Mouse (Mus musculus): Measurements from ENCODE around the gene Cntf. TPM values are rescaled to one million over a fixed set of nuclear protein-coding genes. Genes with fewer than 3 reads are reported as not detected.

The Cntf gene
- total RNA-seq (2014; fragmentation: Nextera tagmentation) (7.4 TPM in 1 of 2 replicates, not detected in the other), total RNA-seq (2017) (3.0 and 4.0 TPM in 2 replicates), polyA plus RNA-seq (2012) (0.06 and 0.10 TPM in 2 replicates)

DNA sequence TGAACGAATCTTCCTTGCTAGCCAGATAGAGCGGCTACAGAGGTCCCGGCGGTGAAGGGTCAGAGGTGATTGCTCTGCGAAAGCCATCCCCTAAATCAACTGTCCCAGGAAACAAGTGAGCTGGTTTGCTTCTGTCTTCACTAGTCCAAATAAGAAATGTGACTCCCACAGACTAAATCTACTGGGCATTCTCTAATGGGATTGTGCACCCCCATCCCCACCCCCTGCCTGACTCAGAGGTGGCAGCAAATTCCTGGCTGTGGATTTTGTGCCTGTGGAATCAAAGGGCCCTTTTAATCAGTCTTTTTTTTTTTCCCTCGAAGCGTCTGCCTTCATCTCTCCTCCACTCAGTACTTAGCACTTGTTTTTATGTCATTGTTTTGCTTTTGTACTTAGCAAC lies at the start of gene Cntf:
Cntf (minus strand) TSS at position 325 of the 400 bp plus-strand sequence.
- H3K4me3 ChIP-seq (ENCODE audit: low read depth, low read length) = no peak within 1 kb of the TSS
- H3K4me1 ChIP-seq (ENCODE audit: insufficient read depth, low read depth, low read length) = 0 out of 2 replicates have a peak, but pooled peaks cover 2% of the 10 kb centered on the region
- no peaks in the 10 kb centered on the region for H3K9me3 ChIP-seq (replicated peaks)
- peaks cover 80% of the 10 kb centered on the region for H3K36me3 ChIP-seq (replicated peaks)
- DNase-seq (ENCODE audit: low spot score) (no peak), ATAC-seq (ENCODE audit: extremely low read depth, insufficient number of reproducible peaks, low FRiP score, poor library complexity, severe bottlenecking) (no peak)
- no peaks in the 10 kb centered on the region for H3K27me3 ChIP-seq (ENCODE audit: insufficient read depth, low read length)
- TF ChIP-seq GATA2 (IDR thresholded peaks at IDR 0.05; ENCODE audit: borderline replicate concordance, low read depth, low read length) = no peak
- no peak for TF ChIP-seq POLR2AphosphoS5 (IDR thresholded peaks at IDR 0.05; ENCODE audit: insufficient replicate concordance, low read depth, low read length)
- TF ChIP-seq TAL1 (conservative IDR thresholded peaks at IDR 0.05; ENCODE audit: low read depth, low read length) = no peak
- no peak for TF ChIP-seq GATA1 (IDR thresholded peaks at IDR 0.05; ENCODE audit: borderline replicate concordance, low read length)
- no peak for TF ChIP-seq CTCF (IDR thresholded peaks at IDR 0.05; ENCODE audit: low read depth, low read length)

DNA sequence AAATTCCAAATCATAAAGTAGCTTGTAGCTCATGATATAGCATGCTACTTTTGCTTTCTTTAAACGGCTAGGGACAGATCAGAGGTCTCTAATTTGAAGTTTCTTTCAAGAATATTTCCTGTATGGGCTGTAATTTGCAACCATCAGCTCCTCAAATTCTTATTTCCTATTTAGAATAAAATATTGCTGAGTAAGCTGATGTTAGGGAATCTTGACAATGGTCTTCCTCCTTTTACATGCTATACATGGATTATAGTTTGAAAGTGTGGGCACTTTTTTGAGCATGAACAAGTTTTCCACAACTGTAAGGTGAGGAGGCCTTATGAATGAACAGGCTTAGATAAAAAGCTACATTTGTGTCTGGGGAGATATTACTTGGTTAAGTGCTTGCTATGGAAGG lies 48.5 kb upstream of the Cntf start:
- Histone ChIP-seq H3K4me3 (ENCODE audit: low read depth, low read length) (no peak overlapping the region), H3K27me3 (ENCODE audit: insufficient read depth, low read length) (no peaks in the 10 kb centered on the region), H3K9me3 (replicated peaks) (no peaks in the 10 kb centered on the region), H3K4me1 (ENCODE audit: insufficient read depth, low read depth, low read length) (peaks cover 5% of the 10 kb centered on the region), H3K36me3 (replicated peaks) (no peaks in the 10 kb centered on the region)
- TF ChIP-seq GATA2 (IDR thresholded peaks at IDR 0.05; ENCODE audit: borderline replicate concordance, low read depth, low read length) (no peak), POLR2AphosphoS5 (IDR thresholded peaks at IDR 0.05; ENCODE audit: insufficient replicate concordance, low read depth, low read length) (no peak), CTCF (IDR thresholded peaks at IDR 0.05; ENCODE audit: low read depth, low read length) (no peak), GATA1 (IDR thresholded peaks at IDR 0.05; ENCODE audit: borderline replicate concordance, low read length) (no peak), TAL1 (conservative IDR thresholded peaks at IDR 0.05; ENCODE audit: low read depth, low read length) (no peak)
- ATAC-seq (ENCODE audit: extremely low read depth, insufficient number of reproducible peaks, low FRiP score, poor library complexity, severe bottlenecking) = no peak
- DNase-seq (ENCODE audit: low spot score) = no peak

DNA sequence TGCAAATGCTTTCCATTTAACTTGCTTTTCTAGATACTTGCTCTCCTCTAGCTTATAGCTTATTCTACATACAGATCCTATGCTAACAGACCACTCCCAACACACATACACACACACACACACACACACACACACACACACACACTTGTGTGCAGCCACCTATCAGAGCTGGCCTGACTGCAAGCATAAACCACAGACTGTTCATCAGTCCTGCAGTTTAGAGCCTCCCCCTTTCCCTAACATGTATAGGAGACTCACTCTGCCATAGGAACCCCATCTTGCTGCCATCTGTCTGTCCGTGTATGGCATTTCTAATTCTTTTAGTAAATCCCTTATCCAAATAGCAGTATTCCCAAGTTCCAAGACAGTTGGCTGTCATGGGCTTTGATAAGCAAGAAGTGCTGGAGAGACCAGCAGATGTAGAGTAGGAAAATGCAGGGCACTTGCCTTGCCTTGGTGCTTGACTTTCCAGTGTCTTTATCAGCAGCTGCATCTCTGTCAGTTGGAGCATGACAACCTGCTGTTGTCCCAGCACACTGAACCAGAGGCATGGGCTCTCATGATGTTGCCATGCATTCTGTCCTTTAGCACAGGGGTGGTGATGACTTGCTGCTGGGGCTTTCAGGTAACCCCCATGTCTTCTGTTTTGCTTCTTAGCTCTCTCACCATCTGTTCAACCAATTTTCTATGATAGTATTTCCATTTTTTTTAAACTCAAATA lies 47.4 kb upstream of the Cntf start:
- TF ChIP-seq POLR2AphosphoS5 (IDR thresholded peaks at IDR 0.05; ENCODE audit: insufficient replicate concordance, low read depth, low read length) = no peak
- no peak for TF ChIP-seq GATA1 (IDR thresholded peaks at IDR 0.05; ENCODE audit: borderline replicate concordance, low read length)
- TF ChIP-seq CTCF (IDR thresholded peaks at IDR 0.05; ENCODE audit: low read depth, low read length) = no peak
- TF ChIP-seq GATA2 (IDR thresholded peaks at IDR 0.05; ENCODE audit: borderline replicate concordance, low read depth, low read length) = no peak
- no peak for TF ChIP-seq TAL1 (conservative IDR thresholded peaks at IDR 0.05; ENCODE audit: low read depth, low read length)
- Histone ChIP-seq H3K9me3 (replicated peaks) (no peaks in the 10 kb centered on the region), H3K4me3 (ENCODE audit: low read depth, low read length) (no peak overlapping the region), H3K27me3 (ENCODE audit: insufficient read depth, low read length) (no peaks in the 10 kb centered on the region), H3K4me1 (ENCODE audit: insufficient read depth, low read depth, low read length) (peaks cover 5% of the 10 kb centered on the region), H3K36me3 (replicated peaks) (no peaks in the 10 kb centered on the region)
- ATAC-seq (ENCODE audit: extremely low read depth, insufficient number of reproducible peaks, low FRiP score, poor library complexity, severe bottlenecking) (peak; percentile 40), DNase-seq (ENCODE audit: low spot score) (no peak)

DNA sequence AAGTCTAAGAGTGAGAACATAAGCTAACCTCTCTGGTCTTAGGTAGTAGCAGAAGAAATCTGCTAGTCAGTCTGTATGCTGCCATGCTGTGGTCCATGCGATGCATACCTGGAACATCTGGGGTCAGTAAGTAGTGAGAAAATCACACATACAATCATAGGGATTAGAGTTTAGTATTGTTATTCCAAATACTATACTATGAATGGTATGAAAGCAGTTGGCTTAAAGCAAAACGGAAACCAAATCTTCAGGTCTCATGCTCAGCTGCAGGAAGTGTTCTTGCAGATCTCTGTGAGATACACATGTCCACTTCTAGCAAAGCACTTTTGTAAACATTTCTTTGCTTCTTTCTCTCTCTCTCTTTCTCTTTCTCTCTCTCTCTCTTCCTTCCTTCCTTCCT lies 40.8 kb upstream of the Cntf start:
- Histone ChIP-seq H3K27me3 (ENCODE audit: insufficient read depth, low read length) (no peaks in the 10 kb centered on the region), H3K4me3 (ENCODE audit: low read depth, low read length) (no peak overlapping the region), H3K4me1 (ENCODE audit: insufficient read depth, low read depth, low read length) (no peaks in the 10 kb centered on the region), H3K9me3 (replicated peaks) (no peaks in the 10 kb centered on the region), H3K36me3 (replicated peaks) (no peaks in the 10 kb centered on the region)
- DNase-seq (ENCODE audit: low spot score) (no peak), ATAC-seq (ENCODE audit: extremely low read depth, insufficient number of reproducible peaks, low FRiP score, poor library complexity, severe bottlenecking) (no peak)
- TF ChIP-seq POLR2AphosphoS5 (IDR thresholded peaks at IDR 0.05; ENCODE audit: insufficient replicate concordance, low read depth, low read length) (no peak), GATA1 (IDR thresholded peaks at IDR 0.05; ENCODE audit: borderline replicate concordance, low read length) (no peak), CTCF (IDR thresholded peaks at IDR 0.05; ENCODE audit: low read depth, low read length) (no peak), GATA2 (IDR thresholded peaks at IDR 0.05; ENCODE audit: borderline replicate concordance, low read depth, low read length) (no peak), TAL1 (conservative IDR thresholded peaks at IDR 0.05; ENCODE audit: low read depth, low read length) (no peak)

DNA sequence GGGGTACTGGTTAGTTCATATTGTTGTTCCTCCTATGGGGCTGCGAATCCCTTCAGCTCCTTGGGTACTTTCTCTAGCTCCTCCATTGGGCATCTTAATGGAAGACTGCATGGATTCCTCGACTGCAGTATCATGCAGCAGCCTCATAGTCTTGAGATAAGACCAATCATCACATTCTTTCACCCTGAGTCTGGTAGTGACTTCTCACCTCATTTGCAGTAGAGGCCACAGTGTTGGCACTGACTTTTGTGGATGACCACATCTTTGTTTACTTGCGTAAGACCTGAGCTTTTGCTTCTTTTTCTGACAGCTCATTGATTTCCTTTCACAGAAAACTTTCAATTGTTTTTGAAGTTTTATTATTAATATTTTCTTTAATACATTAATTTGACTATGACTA lies 40.3 kb upstream of the Cntf start:
- TF ChIP-seq POLR2AphosphoS5 (IDR thresholded peaks at IDR 0.05; ENCODE audit: insufficient replicate concordance, low read depth, low read length) (no peak), CTCF (IDR thresholded peaks at IDR 0.05; ENCODE audit: low read depth, low read length) (no peak), GATA2 (IDR thresholded peaks at IDR 0.05; ENCODE audit: borderline replicate concordance, low read depth, low read length) (no peak), GATA1 (IDR thresholded peaks at IDR 0.05; ENCODE audit: borderline replicate concordance, low read length) (no peak), TAL1 (conservative IDR thresholded peaks at IDR 0.05; ENCODE audit: low read depth, low read length) (no peak)
- H3K4me1 ChIP-seq (ENCODE audit: insufficient read depth, low read depth, low read length) = peaks cover 2% of the 10 kb centered on the region
- DNase-seq (ENCODE audit: low spot score) (no peak), ATAC-seq (ENCODE audit: extremely low read depth, insufficient number of reproducible peaks, low FRiP score, poor library complexity, severe bottlenecking) (no peak)
- no peaks in the 10 kb centered on the region for H3K36me3 ChIP-seq (replicated peaks)
- no peak overlapping the region for H3K4me3 ChIP-seq (ENCODE audit: low read depth, low read length)
- no peaks in the 10 kb centered on the region for H3K9me3 ChIP-seq (replicated peaks)
- H3K27me3 ChIP-seq (ENCODE audit: insufficient read depth, low read length) = no peaks in the 10 kb centered on the region

DNA sequence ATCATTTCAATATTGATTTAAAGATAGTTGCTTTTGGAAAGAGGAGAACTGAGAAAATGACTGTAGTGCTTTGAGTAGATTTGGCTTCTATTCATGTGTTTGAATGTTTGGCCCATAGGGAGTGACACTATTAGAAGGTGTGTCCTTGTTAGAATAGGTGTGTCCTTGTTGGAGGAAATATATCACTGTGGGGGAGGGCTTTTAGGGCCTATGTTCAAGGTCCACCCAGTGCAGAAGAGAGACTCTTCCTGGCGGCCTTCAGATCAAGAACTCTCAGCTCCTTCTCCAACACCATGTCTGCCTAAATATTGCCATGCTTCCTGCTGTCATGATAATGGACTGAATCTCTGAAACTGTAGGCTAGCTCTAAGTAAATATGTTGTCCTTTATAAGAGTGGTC lies 38.8 kb upstream of the Cntf start:
- Histone ChIP-seq H3K27me3 (ENCODE audit: insufficient read depth, low read length) (no peaks in the 10 kb centered on the region), H3K4me3 (ENCODE audit: low read depth, low read length) (no peak overlapping the region), H3K36me3 (replicated peaks) (no peaks in the 10 kb centered on the region), H3K9me3 (replicated peaks) (no peaks in the 10 kb centered on the region), H3K4me1 (ENCODE audit: insufficient read depth, low read depth, low read length) (peaks cover 6% of the 10 kb centered on the region)
- TF ChIP-seq GATA1 (IDR thresholded peaks at IDR 0.05; ENCODE audit: borderline replicate concordance, low read length) (no peak), POLR2AphosphoS5 (IDR thresholded peaks at IDR 0.05; ENCODE audit: insufficient replicate concordance, low read depth, low read length) (no peak), TAL1 (conservative IDR thresholded peaks at IDR 0.05; ENCODE audit: low read depth, low read length) (no peak), CTCF (IDR thresholded peaks at IDR 0.05; ENCODE audit: low read depth, low read length) (no peak), GATA2 (IDR thresholded peaks at IDR 0.05; ENCODE audit: borderline replicate concordance, low read depth, low read length) (no peak)
- DNase-seq (ENCODE audit: low spot score) (no peak), ATAC-seq (ENCODE audit: extremely low read depth, insufficient number of reproducible peaks, low FRiP score, poor library complexity, severe bottlenecking) (no peak)

Data from G1E (cell line).